Mouse (Mus musculus): ENCODE data around the gene Capn7.

Capn7 gene

DNA sequence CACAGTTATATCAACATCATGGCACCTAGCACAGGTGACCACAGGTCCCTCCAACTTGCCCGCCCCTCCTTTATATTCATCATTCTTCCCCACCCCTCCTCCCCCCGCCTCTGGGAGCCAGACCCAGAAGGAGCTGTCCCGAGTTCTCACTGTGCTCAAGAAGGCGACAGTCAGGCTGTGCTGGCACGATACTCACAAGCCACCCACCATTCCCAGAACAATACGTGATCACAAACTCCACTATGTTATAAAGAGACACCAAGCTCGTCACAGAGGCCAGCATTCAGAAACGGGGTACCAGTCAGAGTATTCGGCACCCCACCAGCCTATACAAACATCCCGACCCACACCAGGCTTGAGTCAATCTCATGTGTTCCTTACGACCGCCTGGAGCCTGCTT is 60.9 kb downstream of the Capn7 start:
- DNase-seq: no peak

DNA sequence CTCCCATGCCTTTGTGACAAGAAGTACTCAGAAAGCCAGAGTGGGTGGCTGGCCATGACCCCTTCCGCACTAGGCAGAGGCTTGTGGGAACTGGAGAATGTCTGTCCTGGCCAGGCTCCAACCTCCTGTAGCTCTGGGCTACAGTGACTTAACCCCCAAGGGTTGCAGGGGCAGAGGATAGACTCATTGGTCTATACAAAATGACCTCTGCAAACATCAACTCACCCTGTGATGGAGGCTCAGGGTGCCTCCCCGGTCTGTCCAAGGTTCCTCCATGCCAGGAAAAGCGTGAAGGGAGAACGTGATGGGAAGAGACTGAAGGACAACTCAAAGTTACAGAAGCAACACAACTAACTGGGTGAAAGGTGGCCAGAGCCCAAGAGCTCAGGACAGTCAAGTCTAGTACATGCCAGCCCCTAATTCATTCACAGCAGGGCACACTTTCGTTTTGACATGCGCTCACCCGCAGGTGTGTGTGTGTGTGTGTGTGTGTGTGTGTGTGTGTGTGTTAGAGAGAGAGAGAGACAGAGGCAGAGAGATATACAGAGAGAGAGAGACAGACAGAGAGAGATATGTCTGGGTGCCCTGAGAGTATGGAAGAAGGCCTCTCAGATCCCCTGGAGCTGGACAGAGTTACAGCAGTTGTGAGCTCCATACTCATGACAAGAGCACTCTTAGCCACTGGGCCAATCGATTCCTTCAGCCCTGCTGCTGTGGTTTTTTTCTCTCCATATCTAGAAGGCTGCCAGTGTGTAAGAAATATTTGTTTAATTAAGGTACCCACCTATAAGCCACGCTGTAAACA is 61.6 kb downstream of the Capn7 start:
- no peak for DNase-seq

DNA sequence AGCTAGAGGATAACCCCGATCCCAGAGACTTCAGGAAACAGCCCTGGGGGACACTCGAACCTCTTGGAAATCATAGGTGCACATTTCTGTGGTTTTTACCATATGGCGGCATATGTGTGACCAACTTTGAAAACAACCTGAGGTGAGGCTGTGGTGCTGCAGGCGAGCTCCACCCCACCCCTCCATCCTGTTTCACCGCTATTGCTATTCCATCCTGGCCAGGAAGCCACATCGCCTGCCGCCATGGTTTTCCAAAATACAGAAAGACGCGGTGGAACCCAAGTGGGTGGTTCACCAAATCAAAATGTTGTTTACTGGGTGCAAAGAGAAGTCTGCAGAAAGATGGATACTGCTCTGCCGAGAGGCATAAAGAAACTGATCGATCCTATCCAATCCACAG is 62.4 kb downstream of the Capn7 start:
- no peak for DNase-seq

DNA sequence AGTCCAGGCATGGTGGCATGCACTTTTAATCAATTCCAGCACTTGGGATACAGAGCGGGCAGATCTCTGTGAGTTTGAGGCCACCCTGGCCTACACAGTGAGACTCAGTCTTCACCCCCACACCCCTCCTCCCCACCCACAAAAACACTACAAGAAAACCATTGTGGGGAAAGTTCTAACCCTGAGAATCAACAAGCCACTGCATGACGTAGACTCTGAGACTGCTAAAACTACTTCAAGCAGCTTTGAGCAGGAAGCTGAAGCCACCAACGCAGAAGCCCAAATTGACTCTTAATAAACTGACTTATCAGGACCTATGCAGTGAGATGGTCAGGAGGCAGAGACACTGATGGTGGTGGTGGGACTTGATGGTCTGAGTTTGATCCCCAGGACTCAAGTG is 62.8 kb downstream of the Capn7 start:
- DNase-seq: peak in 1 of 2 experiments; percentile 32

DNA sequence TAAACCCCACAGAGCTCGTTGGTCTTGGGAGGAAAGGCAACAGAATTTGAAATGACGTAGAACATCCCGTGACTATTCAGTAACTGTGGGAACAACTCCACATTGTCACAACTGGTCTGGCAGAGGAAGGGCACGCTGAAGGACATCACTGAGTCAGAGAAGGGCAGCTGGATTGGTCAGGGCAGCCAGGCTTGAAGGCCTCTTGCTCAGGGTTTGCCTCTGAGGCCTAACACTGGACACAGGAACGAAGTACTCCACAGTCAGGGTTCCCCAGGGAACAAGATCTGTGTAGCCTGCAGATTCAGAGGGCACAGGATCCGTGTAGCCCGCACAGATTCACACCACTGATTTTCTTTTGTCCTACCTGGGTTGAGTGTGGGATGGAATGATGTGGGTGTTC is 63.8 kb downstream of the Capn7 start:
- DNase-seq: no peak

DNA sequence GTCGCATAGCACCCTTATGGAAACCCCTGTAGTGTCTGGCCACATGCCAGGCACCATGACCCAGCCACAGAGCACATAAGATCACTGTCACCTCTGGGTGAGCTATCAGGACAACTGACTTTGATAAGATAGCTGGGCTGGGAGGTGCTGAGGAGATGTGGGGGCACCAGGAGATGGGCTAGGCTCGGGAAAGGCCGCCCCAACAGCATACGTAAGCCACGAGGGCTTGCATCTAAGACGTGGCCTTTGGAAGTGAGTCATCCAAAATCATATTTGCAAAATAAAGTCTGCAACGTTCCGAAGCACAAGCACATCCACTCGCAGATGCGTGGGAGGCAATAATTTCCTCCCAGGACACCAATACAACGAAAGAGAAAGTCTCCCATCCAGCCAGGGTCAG is 64.5 kb downstream of the Capn7 start:
- DNase-seq: no peak

DNA sequence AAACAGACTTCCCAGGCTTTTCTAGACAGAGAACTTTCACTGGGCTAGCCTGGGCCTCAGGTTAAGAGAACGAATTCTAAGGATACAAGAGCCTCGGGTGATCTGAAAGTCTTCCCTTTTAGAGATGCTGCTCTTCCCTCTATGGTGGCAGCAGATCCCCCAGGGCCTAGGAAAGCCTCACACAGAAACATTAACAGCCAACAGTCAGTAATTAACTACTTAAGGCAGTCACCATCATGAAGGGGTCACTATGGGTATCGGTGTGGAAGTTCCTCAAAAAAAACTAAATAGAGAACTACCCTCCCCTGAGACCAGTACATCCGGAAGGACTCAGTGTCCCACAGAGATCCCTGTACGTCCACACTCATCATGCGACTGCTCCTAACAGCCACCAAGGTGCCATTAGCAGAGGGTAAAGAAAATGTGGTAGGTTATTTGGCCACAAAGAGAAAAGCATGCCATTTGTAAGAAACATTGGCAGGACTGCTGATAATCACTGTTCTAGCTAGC is 65.5 kb downstream of the Capn7 start:
- DNase-seq: peak; percentile 36 to 48

DNA sequence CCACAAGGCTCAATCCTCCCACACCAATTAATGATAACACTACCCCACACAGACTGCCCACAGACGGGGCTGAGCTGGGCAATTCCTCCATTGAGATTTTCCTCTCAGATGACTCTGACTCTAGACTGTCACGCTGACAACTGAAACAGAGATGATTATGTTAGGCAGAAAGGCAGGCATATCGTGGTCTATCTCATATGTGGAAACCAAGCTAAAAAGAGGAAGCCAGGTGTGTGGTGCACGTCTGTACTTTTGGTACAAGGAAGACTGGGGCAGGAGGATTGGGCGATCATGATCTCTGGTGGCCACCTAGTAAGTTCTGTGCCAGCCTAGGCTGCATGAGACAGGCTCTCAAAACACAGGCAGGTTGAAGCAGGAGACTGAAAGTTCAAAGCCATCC is 66.3 kb downstream of the Capn7 start:
- DNase-seq: peak; percentile 59

DNA sequence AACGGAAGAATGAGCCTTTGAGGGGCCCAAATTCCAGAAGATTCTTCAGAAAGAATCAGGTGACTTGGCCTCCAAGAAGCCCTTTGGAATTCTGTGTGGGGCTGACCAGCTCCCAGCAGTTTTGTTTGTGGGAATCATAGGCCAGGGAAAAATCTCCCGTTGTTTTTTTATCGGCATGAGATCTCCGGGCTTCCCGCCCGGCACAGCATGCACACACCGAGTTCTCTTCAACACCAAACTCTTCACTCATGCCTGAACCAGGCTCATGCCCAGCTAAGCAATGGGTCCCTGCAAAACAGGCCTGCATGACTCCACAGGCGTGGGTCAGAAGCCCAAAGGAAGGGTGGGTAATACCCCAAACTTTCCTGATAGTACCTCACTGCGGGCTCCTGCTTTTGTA is 67.1 kb downstream of the Capn7 start:
- no peak for DNase-seq

DNA sequence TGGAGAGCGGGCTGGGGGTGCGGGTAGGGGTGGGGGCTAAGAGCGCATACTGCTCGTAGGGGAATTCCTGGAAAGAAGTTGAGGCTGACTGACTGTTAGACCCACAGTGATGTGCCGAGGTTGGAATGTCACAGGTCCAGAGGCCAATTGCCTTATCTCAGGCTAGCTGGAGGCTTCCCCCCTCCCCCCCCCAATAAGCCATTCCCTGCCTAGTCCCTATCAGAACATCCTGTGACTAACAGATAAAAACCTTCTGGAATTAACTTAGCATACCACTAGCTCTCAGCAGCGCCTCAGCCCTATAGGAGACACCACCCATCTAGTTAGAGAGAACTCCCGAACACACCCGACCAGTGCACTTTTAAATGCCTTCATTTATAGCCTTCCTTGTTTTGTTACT is 67.6 kb downstream of the Capn7 start:
- no peak for DNase-seq

DNA sequence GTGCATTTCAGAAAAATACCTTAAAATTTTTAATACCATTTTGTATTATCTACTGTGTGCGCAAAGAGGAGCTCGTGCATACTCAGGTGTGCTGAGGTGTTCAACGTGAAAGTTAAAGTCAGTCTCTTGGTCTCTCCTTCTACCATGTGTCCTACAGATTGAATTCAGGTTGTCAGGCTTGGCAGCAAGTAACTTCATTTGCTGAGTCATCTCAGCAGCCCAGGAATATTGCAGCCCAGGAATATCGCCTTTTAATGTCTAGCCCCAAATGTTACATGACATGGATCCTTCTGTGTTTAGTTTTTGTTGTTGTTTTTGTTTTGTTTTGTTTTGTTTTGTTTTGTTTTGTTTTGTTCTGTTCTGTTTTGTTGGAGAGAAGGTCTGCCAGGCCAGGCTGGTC is 68.2 kb downstream of the Capn7 start:
- no peak for DNase-seq

DNA sequence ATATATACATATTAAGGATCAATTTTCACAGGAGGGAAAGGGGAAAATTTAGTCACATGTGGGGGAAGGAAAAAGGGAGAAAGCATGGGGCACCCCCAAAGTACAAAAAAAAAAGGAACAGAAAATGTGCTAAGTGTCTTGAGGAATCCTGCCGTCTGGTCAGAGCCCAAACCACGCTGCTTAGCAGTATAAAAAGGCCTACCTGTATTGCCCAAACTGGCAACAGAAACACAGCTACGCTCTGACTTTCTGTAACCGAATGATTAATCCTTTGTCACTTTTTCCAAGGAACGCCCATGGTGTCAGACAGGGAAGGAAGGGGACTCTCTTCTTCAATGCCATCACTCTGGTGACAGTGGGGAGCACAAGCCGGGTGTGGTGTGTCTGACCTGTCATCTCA is 69.2 kb downstream of the Capn7 start:
- no peak for DNase-seq

DNA sequence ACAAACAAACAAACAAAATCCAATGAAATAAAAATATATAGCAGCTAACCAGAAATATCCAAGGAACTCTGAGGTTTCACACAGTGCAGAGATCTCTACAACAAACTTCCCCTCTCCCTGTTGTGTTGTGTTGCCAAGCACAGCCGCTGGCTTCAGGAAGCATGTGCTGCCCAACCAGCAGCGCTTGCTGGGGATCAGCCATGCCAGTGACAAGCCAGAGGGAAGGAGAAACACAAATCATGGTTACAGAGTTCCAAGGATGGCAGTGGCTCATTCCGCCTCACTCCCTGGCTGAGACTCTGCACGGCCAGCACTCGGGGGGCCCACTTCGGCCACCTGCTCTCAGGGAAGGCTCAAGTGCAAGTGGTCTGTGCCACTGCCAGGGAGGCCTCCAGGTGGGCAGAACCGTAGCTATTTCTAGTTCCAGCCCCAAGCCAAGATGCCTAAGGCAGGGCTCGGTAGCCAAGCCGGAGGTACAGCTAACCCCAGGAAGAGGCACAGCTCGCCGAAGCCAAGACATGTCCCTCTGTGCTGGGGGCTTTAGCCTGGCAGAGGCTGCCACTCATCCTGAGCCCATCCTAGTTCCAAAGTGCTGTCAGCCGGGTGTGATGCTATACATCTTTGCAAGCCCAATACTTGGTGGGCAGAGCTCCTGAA is 69.8 kb downstream of the Capn7 start:
- no peak for DNase-seq

DNA sequence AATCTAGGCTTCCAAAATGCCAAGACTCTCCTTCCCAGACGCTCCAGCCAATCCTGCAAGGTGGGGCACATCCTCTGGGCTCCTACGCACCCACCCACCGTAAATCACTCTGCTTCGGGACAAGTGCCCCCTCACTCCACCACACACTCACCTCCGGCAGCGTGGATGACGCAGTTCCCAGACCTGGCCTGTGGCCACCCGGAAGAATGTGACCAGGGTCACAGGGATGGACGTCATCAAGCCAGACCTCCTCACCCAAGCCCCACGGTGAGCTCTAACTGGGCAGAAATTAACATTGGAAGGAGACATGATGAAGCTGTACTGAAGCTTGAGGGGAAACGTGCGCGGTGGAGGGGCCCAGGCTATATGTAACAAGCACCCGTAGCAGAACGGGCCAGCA is 70.8 kb downstream of the Capn7 start:
- no peak for DNase-seq

DNA sequence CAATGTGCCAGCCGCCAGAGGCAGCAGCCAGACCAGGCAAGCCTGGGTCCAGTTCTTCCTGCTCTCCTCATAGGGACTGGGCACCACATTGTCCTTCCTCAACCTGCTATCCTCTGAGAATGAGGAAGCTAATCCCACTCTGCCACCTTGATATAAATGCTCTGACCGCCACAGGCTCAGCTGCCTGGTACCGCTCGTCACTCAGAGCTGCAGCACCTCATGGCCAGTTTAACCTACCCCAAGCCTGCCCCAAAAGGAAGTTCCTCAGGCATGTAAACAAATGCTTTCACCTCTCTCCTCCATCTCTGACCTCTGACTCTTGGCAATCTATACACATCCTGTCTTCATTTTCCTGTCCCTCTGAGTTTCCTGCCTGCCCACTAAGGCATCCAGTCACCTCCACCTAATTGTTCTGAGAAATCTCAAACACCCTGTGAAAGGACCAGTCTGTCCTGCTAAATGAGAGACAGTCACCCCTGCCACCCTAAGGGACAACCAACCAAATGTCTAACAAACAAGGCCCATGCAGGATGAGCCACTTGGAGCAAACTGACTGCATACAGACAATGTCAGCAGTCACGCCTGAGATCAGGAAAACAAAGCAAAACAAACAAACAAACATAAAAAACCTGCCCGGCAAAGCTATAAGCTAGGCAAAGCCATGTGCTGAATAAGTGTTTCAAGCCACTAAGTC is 71.6 kb downstream of the Capn7 start:
- DNase-seq: peak; percentile 42 to 48

DNA sequence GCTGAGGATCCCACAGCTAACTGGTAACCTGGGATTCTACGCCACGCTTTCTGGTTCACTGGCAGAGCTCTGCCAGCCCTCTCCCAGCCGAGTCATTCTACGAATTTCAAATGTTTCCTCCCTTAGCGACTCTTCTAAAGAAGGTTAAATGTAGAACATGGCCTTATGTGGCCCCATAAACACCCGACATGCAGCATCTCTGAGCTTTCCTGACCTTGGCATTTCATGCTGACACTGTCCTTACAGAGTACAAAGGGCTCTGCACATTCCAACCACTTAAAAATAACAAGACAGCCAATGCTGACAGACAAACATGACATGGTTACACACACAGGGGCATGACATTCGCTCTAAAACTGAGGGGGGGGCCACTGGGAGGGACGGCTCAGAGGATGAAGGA is 72.2 kb downstream of the Capn7 start:
- no peak for DNase-seq

DNA sequence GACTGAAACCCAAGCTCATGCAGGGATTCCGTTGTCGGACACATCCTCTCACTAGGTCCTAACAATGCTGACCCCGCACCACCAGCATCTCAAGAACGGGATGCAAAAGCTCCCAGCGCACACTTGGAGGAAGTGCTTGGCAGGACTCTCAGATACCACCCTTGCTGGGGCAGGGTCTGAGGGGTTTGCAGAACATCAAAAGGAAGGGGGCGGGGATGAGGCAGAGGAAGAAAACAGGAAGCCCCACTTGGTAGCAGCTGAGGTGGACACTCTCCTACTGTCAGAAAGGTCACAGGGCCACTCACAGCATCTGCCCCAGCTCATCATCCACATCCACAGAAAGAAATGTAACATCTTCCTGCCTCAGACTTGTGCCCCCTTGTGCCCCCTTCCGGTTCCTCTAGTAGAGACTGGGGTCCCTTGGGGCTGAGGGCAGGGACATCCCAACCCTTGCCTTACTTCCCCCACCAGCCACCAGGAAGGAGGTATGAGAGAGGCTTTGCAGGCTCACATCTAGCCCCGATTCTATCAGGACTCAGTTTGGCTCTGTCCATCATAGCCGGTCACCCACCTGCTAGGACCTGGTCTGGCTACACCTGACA is 73.8 kb downstream of the Capn7 start:
- peak; percentile 68 to 76 for DNase-seq

DNA sequence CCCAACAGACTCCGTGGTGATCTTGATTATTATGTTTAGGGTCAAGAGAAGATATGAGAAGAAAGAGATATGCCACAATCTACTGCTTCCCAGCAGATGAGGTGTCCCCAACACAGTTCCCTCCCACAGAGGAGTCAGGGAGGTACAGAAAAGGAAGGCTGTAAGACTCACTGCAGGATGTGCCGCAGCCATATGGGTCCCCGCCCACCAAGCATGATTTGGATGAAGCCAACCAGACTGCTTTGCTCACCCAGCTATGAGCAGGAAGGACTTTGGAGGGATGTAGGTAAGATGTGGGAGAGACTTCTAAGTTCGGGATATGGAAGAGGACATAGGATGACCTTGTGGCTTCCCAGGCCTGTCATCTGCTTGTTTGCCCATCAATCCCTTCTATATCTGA is 74.3 kb downstream of the Capn7 start:
- peak; percentile 47 to 55 for DNase-seq

DNA sequence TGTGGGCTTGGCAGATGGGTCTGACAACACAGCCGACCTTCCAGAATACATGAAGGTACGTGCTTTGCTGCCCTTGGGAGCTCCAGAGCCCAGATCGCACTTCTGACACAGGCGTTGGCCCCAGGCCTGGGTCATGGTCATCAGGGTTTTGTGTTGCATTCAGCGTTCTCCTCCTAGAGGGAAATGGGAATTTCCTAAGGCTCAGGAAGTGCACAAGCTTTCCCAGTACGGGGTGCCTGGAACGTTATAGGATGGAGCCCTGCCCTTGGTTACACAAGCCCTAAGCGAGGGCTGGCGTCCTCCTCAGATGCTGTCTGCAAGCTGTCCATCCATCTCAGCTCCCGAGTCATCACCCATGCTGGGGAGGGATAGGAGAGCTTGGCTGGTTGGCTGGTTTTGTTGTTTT is 76.2 kb downstream of the Capn7 start:
- DNase-seq: no peak

DNA sequence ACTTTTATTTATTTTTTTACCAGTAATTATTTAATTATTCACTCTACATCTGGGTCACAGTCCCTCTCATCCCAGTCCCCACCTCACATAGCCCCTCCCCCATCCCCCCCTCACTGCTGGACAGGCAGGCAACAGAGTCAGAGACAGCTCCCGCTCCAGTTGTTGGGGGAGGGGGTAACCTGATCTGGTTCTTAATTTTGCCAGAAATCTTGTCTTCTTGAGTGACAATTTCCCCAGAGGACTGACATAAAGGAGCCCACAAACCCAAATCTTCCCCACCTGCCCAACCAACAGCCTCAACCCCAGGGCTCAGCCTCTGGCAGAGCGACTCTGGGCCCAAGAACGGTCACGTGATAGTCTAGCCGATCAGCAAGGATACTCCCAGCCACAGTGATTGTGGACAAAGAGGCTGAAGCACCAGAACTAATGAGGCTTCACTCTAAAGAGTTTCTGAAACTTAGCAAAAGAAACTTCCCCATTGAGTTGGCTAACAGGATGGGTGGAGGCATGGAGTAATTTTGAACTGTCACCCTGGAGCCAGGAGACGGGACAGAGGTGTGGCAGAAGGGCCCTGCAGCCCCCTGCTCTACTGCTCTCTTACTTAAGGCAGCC is 77.1 kb downstream of the Capn7 start:
- DNase-seq: peak; percentile 50 to 53

DNA sequence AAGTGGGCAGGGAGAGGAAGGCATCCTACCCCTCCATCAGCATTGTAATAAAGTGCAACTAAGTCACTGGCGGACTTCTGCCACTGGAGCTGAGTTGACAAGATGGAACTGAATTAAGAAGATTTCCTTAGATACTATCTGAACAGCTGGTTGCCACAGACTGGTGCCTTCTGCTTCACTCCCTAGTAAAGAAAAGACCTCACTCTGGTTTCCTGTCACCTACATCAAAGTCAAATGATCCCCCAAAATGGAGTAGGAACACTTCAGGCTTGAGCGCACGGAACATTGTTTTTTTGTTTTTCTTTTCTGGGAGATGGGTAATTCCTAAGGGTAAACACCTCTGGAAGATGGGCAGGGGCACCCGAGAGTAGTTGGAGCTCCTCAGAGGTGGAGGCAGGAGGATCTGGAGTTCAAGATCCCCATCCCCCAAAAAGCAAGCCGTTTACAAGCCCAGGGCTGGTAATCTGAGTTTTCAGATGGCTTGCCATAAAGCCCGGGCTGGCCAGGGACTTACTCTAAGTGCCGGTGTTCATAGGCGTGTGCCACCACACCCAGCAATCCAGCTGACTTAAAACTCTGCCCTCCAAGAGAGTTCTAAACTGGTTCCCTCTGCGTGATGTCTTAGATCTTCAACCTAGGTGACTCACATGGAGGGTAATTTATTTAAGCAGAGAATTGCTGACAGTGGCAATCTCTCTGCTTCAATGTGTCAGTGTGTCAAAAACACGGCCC is 78.0 kb downstream of the Capn7 start:
- peak in 1 of 2 experiments; percentile 27 for DNase-seq

DNA sequence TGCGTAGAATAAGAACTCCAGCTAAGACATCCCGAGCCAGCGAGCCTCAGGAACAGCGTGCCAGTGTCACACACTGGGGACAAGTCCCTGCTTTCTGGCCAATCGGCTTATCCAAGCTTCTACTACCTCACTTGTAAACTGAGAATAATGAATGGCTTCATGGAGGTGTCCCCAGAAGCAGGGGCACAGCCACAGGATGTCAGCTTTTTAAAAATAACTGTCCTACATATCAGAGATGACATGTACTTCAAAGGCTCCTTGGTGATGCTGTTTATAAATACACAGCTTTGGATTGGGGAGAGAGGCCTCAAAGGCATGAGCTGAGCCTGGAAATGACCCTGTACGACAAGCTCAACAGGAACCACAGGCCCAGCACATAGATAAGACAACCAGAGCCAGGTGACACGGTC is 78.5 kb downstream of the Capn7 start:
- DNase-seq: no peak
